In genomic region chr4:140648443-140649206, GRCm38 (mm10) we compare ENCODE assay signal across 8 mouse cellular contexts. TPM values are rescaled to one million over a fixed set of nuclear protein-coding genes. Genes with fewer than 3 reads are reported as not detected.
DNase-seq lines count a peak whose midpoint lies in the region; ATAC-seq and TF ChIP-seq lines count a peak whose summit lies in the region.

No protein-coding gene starts in this region.

- no peaks in the 10 kb centered on the region for H3K36me3 ChIP-seq in ES-E14 (ENCODE audit: control insufficient read depth, insufficient read depth, low read length, poor library complexity, severe bottlenecking)
- H3K36me3 ChIP-seq in heart, embryonic 11.5 days (ENCODE audit: control insufficient read depth, insufficient read depth, low read length): no peaks in the 10 kb centered on the region
- no peaks in the 10 kb centered on the region for H3K36me3 ChIP-seq in midbrain, embryonic 16.5 days (ENCODE audit: control insufficient read depth, insufficient read depth, low read length)

- no peaks in the 10 kb centered on the region for H3K9me3 ChIP-seq in ES-E14 (ENCODE audit: control insufficient read depth, insufficient read depth, low read depth, low read length)
- H3K9me3 ChIP-seq in heart, embryonic 11.5 days (replicated peaks; ENCODE audit: control insufficient read depth, low read length): no peaks in the 10 kb centered on the region
- no peaks in the 10 kb centered on the region for H3K9me3 ChIP-seq in midbrain, embryonic 16.5 days (replicated peaks; ENCODE audit: control insufficient read depth, low read length, poor library complexity, severe bottlenecking)

- WGBS in heart, embryonic 11.5 days (ENCODE audit: insufficient replicate concordance): under 1% methylated on average over 44 of the region's 50 CpGs
- under 1% methylated on average over 21 of the region's 50 CpGs for WGBS in midbrain, embryonic 16.5 days

- H3K4me2 ChIP-seq in heart, embryonic 11.5 days: peak overlapping the region; percentile 83
- H3K4me2 ChIP-seq in midbrain, embryonic 16.5 days (ENCODE audit: low read length): peak overlapping the region; percentile 57

- in situ Hi-C loops in ES-E14 (cut with MboI; ENCODE audit: low sequenced_read_pairs in 2 of 2, unreplicated experiment in 2 of 2): no loop called here

- DNase-seq in heart, adult 11 months: peak; percentile 96
- no peak for DNase-seq in heart, adult 8-10 months (ENCODE audit: low spot score)
- DNase-seq in ES-E14 (ENCODE audit: low read depth, low spot score): no peak
- peak; percentile 61 for DNase-seq in embryo, embryonic 10 days (ENCODE audit: low spot score)
- peak; percentile 41 to 50 for DNase-seq in left cerebral cortex, postnatal 25 days (ENCODE audit: low spot score in 2 of 2)
- DNase-seq in thymus, postnatal 36 days: no peak

- peak; percentile 71 for ATAC-seq in heart, embryonic 11.5 days (replicated peaks; ENCODE audit: insufficient number of reproducible peaks, low FRiP score, low TSS enrichment)
- peak; percentile 73 for ATAC-seq in midbrain, embryonic 16.5 days

- peak overlapping the region; percentile 71 for H3K9ac ChIP-seq in ES-E14 (ENCODE audit: insufficient read depth, low read depth, low read length, poor library complexity, severe bottlenecking)
- peak overlapping the region; percentile 90 for H3K9ac ChIP-seq in heart, embryonic 11.5 days (ENCODE audit: low read depth, low read length)
- peak overlapping the region; percentile 99 for H3K9ac ChIP-seq in midbrain, embryonic 16.5 days (ENCODE audit: low read depth, low read length)

- no peaks in the 10 kb centered on the region for H3K27me3 ChIP-seq in heart, embryonic 11.5 days (ENCODE audit: control insufficient read depth, insufficient read depth, low read length)
- no peaks in the 10 kb centered on the region for H3K27me3 ChIP-seq in midbrain, embryonic 16.5 days (ENCODE audit: control insufficient read depth, insufficient read depth, low read depth, low read length)

- intact Hi-C loops in left cerebral cortex, postnatal 25 days (cut with DNase I): no loop called here

- H3K4me1 ChIP-seq in ES-E14 (ENCODE audit: control insufficient read depth in 2 of 2, insufficient read depth in 2 of 2, low read length in 2 of 2, poor library complexity in 1 of 2): peaks cover 3 to 13% of the 10 kb centered on the region in 2 experiments; a peak in 2 of 4 replicates
- peaks cover 11% of the 10 kb centered on the region for H3K4me1 ChIP-seq in heart, embryonic 11.5 days (ENCODE audit: control insufficient read depth, insufficient read depth, low read length)
- H3K4me1 ChIP-seq in midbrain, embryonic 16.5 days (ENCODE audit: control insufficient read depth, insufficient read depth, low read length): peaks cover 44% of the 10 kb centered on the region

- H3K27ac ChIP-seq in ES-E14 (ENCODE audit: insufficient read depth, low read depth, low read length, poor library complexity, severe bottlenecking): no peak overlapping the region
- peak overlapping the region; percentile 88 for H3K27ac ChIP-seq in heart, embryonic 11.5 days (ENCODE audit: low read depth, low read length)
- peak overlapping the region; percentile 98 for H3K27ac ChIP-seq in midbrain, embryonic 16.5 days (ENCODE audit: low read length)

- peak overlapping the region; percentile 75 to 80 for H3K4me3 ChIP-seq in ES-E14 (ENCODE audit: insufficient read depth in 1 of 2, low read depth in 1 of 2, low read length in 2 of 2, poor library complexity in 1 of 2, severe bottlenecking in 1 of 2)
- H3K4me3 ChIP-seq in heart, embryonic 11.5 days (ENCODE audit: low read depth, low read length): peak overlapping the region; percentile 66
- H3K4me3 ChIP-seq in midbrain, embryonic 16.5 days (ENCODE audit: low read depth, low read length): peak overlapping the region; percentile 78

TF ChIP-seq in ES-E14, 5 proteins besides CTCF, POLR2A, EP300 and RAD21:
- TF ChIP-seq ZNF384 (IDR thresholded peaks at IDR 0.05; ENCODE audit: low read depth, low read length): no peak
- TF ChIP-seq CHD2 (IDR thresholded peaks at IDR 0.05; ENCODE audit: low read depth, low read length): no peak
- TF ChIP-seq MAFK (IDR thresholded peaks at IDR 0.05; ENCODE audit: insufficient read depth, low read depth, low read length): no peak
- no peak for TF ChIP-seq ZC3H11A (IDR thresholded peaks at IDR 0.05; ENCODE audit: borderline replicate concordance, low read depth, low read length)
- no peak for TF ChIP-seq HCFC1 (IDR thresholded peaks at IDR 0.05; ENCODE audit: borderline replicate concordance, insufficient read depth, low read length)

RNA-seq across cellular contexts. Expression of gene Arhgef10l, which starts 17.2 kb away (rescaled TPM):
- total RNA-seq in heart, adult 8-10 months (2022): 10 to 100 TPM; 59.6 to 80.5 (median 71.9) TPM
- 14.8 and 20.0 TPM in 2 replicates for total RNA-seq in ES-E14 (2012; rRNA removed)
- 9.7 and 12.9 TPM in 2 replicates for polyA plus RNA-seq in heart, embryonic 11.5 days (2014; fragmentation: Nextera tagmentation; extraction: Ambion mirVana)
- total RNA-seq in left cerebral cortex, postnatal 25 days (2021): 10 to 100 TPM; 53.2 to 57.9 TPM
- polyA plus RNA-seq in midbrain, embryonic 16.5 days (2015; fragmentation: Nextera tagmentation; extraction: Ambion mirVana): 24.5 and 27.8 TPM in 2 replicates

RNA-seq across cellular contexts. Expression of gene Rcc2, which starts 51.7 kb away (rescaled TPM):
- 10 to 100 TPM; 11.4 to 12.5 (median 11.9) TPM for total RNA-seq in heart, adult 8-10 months (2022)
- total RNA-seq in ES-E14 (2012; rRNA removed): 250 and 322 TPM in 2 replicates
- polyA plus RNA-seq in heart, embryonic 11.5 days (2014; fragmentation: Nextera tagmentation; extraction: Ambion mirVana): 23.3 and 24.6 TPM in 2 replicates
- 10 to 100 TPM; 80.4 to 84.3 TPM for total RNA-seq in left cerebral cortex, postnatal 25 days (2021)
- polyA plus RNA-seq in midbrain, embryonic 16.5 days (2015; fragmentation: Nextera tagmentation; extraction: Ambion mirVana): 9.7 and 11.5 TPM in 2 replicates

Comparison
In these comparisons a context has a peak if more than half of its experiments do, and no peak if none do; other contexts are left out.
1. DNase-seq: peak in heart, adult 11 months (single experiment), embryo, embryonic 10 days (single experiment) and left cerebral cortex, postnatal 25 days (2 of 2); none in heart, adult 8-10 months (single experiment), ES-E14 (single experiment) and thymus, postnatal 36 days (0 of 2).
2. RNA of gene Rcc2, which starts 51.7 kb away (total RNA-seq): 250 to 322 TPM in ES-E14 and 80.4 to 84.3 TPM in left cerebral cortex, postnatal 25 days; 11.4 to 12.5 TPM in heart, adult 8-10 months; every median in the first group is over 4 times any median in the second.
3. Peak in every context shown above with its lines, with median percentiles within 50 percentile points of each other: H3K4me3 ChIP-seq and H3K9ac ChIP-seq.